Mouse (Mus musculus) urinary bladder, adult 18-20 months (tissue): ENCODE measurements around the gene Cdk1.
"Not testable (repeated sequence)": the region's sequence is repeated elsewhere in the genome, so short reads cannot be mapped to it uniquely, and the experiment has no call there.

ENCODE experiments used
- DNase-seq, 2 experiments: peaks; one replicate each; pipeline ENCODE4 v3.0.0; 2022; ENCODE audit warnings: low spot score in 2 of 2, mixed read lengths in 2 of 2

Gene Cdk1

GRCm38 (mm10) chr10:69352212-69353085, at the start of gene Cdk1:
Gene Cdk1, minus strand, starts transcription at chr10:69352938.
- peak; percentile 93 to 95 for DNase-seq

DNA sequence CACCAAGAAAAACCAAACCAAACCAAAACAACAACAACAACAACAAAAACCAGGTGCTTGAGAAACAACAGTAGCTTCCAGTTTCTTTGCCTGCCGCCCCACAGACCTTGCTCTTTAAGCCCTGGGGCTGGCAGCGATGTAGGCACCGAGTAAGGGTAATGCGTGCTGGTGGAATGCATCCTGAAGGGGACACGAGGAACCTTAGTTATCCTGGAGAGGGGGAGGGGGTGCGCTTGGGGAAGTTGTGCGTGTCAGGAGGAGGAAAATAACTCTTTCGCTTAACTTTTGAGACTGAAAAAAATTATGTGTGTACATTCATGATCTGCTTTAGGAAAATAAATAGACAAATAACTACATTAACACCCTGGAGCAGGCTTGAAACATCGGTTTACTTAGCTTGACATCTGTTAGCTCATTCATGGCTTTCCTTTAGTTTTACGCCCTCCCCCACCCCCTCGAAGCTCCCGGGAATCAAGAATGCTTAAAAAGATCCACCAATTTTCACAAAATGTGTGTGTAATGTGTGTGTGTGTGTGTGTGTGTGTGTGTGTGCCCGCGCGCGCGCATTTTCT, 47.2 kb upstream of the Cdk1 start:
- DNase-seq: no peak

GRCm38 (mm10) chr10:69398763-69399590, 46.2 kb upstream of the Cdk1 start, which contains the start of gene Ank3:
Gene Ank3, plus strand, starts transcription at chr10:69398773.
- DNase-seq: peak; percentile 35 to 61

DNA sequence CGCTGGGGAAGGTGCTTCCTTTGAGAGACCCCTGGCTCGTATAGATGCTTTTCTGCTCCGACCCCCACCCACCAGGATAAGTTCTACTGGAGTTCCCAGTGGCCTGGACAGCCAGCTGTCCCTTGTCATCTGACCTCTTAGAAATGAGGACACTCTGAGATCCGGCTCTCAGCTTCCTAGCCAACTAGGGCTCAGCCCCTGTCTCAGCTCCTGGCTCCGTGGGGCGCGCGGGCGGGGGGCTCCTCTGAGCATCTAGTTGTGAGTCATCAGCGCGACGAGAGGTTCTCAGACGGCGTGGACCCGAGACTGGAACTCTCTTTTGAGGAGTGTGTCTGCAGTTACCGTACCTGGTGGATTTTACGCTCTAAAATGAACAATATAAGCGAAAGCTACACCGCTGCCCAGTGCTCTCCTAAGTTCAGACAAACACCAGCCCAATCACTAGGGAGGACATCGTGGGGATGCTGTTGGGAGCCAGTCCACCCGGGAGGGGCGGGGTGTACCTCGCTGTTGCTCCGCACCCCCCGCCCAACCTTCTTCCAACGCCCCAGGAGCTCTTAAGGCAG, 45.5 kb upstream of the Cdk1 start:
- no peak for DNase-seq

- DNase-seq: no peak
Measured at GRCm38 (mm10) chr10:69389511-69389910, 36.8 kb upstream of the Cdk1 start.

DNA sequence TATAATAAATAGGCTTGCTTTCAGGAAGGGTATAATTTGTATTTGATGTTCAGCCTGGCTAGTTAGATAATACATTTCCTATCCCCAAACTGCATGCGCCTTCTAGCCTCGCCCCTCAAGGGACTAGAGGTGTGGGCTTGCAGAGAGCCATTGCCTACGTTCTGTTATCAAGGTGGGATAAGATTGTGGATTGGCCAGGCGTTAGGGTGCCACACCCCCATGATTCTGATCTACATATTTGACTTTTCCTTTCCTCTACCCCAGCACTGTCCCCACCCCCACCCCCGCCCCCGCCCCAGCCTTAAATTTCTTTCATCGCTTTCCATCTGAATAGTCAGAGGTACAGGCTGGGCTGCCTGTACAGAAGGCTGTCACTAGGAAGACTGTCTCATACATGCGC, 34.0 kb upstream of the Cdk1 start:
- DNase-seq: no peak

- DNase-seq: no peak
Measured at GRCm38 (mm10) chr10:69385136-69385535, 32.4 kb upstream of the Cdk1 start.

DNA sequence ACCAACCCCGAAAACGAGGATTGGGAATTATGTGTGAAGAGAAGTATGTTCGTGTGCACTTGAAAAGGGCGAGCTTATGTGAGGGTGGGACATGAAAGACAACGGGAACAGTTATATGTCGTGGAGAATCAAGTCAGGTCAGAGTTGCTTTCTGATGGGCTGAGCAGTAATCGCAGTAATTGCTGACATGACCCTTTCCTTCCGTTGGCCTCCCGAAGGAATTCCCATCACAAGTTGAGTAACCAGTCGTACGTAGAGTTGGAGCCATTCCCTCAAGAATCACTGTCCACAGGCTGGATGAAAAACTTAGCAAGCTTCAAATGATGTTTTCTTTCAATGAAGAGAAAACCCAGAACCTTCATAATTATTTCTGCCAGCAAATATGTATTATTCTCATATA, 31.9 kb upstream of the Cdk1 start:
- no peak for DNase-seq

GRCm38 (mm10) chr10:69383186-69383585, 30.4 kb upstream of the Cdk1 start:
- no peak for DNase-seq

DNA sequence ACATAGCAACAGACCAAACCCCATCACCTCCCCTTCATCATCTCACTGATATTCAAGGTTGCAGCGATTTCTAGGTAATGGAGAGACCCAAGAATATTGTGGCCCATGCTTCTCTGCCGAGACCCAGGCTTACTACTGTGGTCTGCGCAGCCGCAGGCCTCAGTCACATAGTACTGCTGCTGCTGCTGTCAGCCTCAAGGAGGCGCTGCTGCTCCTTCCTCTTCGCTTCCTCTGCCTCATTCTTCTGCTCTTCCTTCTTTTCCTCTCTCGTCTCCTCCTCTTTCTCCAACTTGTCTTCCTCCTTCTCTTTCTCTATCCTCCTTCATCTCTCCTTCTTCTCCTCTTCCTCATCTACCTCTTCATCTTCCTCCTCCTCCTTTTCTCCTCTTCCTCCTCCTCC, 22.4 kb upstream of the Cdk1 start:
- DNase-seq: no peak

GRCm38 (mm10) chr10:69373796-69374550, 21.2 kb upstream of the Cdk1 start:
- DNase-seq: no peak

- no peak for DNase-seq
Measured at GRCm38 (mm10) chr10:69372061-69372460, 19.3 kb upstream of the Cdk1 start.

DNA sequence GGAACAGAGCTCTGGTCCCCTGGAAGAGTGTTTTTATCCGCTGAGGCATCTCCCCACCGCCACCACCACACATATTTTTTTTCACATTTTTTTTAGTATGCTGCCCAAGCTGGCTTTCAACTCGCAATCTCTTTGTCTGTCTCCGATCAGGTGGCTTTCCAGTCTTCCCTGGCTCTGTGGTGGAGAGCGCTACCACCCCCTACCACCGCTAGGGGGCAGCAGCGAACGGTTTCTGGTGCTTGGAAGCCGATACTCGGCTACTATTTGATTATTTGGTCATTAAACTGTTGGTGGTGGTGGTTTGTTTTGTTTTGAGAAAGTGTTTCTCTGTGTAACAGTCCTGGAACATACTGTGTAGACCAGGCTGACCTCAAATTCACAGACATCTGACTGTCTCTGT, 18.7 kb upstream of the Cdk1 start:
- peak in 1 of 2 experiments; percentile 19 for DNase-seq

GRCm38 (mm10) chr10:69369321-69369720, 16.6 kb upstream of the Cdk1 start:
- DNase-seq: no peak

- no peak for DNase-seq
Measured at GRCm38 (mm10) chr10:69366877-69367387, 14.2 kb upstream of the Cdk1 start.

DNA sequence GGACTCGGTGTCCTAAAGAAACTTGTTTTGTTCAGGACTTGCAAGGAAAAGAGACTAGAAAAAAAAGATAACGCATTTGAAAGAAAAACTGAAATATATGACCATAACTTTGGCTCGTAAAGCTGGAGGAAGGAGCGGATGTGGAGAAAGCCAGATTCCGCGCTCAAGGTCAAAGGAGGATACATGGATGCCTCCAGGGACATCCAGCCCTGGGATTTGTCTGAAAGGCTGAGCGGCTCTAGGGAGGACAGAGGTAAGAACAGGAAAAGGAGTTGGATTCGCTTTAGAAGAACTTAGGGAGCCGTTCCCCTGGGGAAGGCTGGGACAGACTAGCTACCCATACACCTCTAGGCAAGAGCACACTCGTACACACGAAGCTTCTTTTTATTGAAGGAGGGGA, 13.5 kb upstream of the Cdk1 start:
- DNase-seq: no peak

- DNase-seq: no peak
Measured at GRCm38 (mm10) chr10:69359666-69360065, 6.9 kb upstream of the Cdk1 start.

- DNase-seq: not testable (repeated sequence)
Measured at GRCm38 (mm10) chr10:69353086-69353479, 345 bp upstream of the Cdk1 start.

DNA sequence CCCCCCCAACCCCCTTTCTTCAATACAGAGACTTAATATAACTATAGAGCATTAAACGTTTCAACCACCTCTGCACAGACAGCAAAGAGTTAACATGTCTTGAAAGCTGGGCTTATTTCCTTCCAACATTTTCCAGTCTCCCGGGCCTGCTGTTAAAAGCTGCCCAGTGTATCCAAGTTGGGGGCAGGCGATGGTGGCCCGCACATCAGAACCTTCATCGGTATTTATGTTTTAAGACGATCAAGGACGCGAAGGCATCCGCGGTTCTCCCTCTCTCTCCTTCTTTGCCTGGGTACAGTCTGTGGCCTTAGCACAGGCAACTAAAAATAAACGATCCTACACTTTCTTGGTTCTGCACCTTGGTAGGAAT, 911 bp downstream of the Cdk1 start:
- no peak for DNase-seq

DNA sequence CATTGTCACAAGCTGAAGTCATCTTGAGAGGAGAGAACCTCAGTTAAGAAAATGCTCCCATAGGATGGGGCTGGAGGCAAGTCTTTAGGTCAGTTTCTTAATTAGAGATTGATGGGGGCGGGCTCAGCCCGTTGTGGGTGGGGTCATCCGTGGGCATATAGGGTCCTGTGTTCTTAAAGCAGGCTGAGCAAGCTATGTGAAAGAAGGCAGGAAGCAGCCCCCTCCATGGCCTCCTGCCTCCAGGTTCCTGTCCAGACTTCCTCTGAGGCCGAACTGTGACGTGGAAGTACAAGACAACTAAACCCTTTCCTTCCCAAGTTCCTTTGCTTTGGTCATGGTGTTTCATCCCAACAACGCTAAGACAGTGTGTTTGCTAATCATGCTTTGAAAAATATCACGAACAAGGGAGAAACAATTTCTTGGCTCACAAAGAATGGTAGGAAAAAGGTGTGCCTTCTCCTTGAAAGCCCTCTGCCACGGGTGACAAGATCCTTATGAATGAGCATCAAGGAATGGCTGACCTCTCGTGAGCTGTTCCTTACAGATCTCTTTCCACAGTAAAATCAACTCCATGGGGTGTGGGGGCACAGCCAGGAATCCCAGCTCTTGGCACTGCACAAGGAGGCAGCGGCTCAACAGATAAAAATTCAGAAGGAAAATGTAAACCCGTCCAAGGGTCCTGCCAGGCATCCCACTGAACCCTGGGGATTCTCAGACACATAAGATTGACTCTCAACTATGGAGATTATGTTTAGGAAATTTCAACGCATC, 1.5 kb downstream of the Cdk1 start:
- no peak for DNase-seq
